Mouse (Mus musculus) liver, embryonic 11.5 days (tissue): ENCODE measurements around the gene Car5b. TPM values are rescaled to one million over a fixed set of nuclear protein-coding genes. Genes with fewer than 3 reads are reported as not detected.

ENCODE experiments used
- ATAC-seq: fragments of 200-750 bp; cut with Nextera tagmentation; replicated peaks from 2 replicates; pipeline ENCODE4 v1.8.0; 2017; ENCODE audit warnings: moderate number of reproducible peaks, mild to moderate bottlenecking, moderate TSS enrichment, moderate library complexity; ENCODE audit not compliant: low FRiP score
- DNase-seq: peaks from one replicate; pipeline ENCODE4 v3.0.0-alpha.2; 2017; ENCODE audit warnings: low spot score
- H3K27ac ChIP-seq: fragments of 300-500 bp; sonication (generic); 2 replicates; pipeline ENCODE4 v1.5.1; 2014; ENCODE audit warnings: mild to moderate bottlenecking, low read depth, low read length, control low read depth
- H3K27me3 ChIP-seq: fragments of 300-500 bp; sonication (generic); replicated peaks from 2 replicates; pipeline ENCODE4 v1.6.1; 2014; ENCODE audit warnings: low read length, mixed read lengths; ENCODE audit not compliant: control insufficient read depth, insufficient read depth
- H3K36me3 ChIP-seq: fragments of 300-500 bp; sonication (generic); 2 replicates; pipeline ENCODE4 v1.6.1; 2014; ENCODE audit warnings: mild to moderate bottlenecking, low read length, moderate library complexity, mixed read lengths; ENCODE audit not compliant: control insufficient read depth, insufficient read depth
- H3K4me1 ChIP-seq: fragments of 300-500 bp; sonication (generic); replicated peaks from 2 replicates; pipeline ENCODE4 v1.6.1; 2014; ENCODE audit warnings: low read length, mixed read lengths; ENCODE audit not compliant: control insufficient read depth, insufficient read depth
- H3K4me2 ChIP-seq: fragments of 300-500 bp; sonication (generic); 2 replicates; pipeline ENCODE4 v1.6.1; 2014; ENCODE audit warnings: mild to moderate bottlenecking, control low read depth, moderate library complexity
- H3K4me3 ChIP-seq: fragments of 300-500 bp; sonication (generic); 2 replicates; pipeline ENCODE4 v1.5.1; 2014; ENCODE audit warnings: low read depth, low read length, control low read depth
- H3K9ac ChIP-seq: fragments of 300-500 bp; sonication (generic); 2 replicates; pipeline ENCODE4 v1.6.1; 2014; ENCODE audit warnings: low read depth, low read length, control low read depth
- H3K9me3 ChIP-seq: fragments of 300-500 bp; sonication (generic); 2 replicates; pipeline ENCODE4 v1.6.1; 2016; ENCODE audit warnings: low read length, inconsistent platforms, mixed read lengths; ENCODE audit not compliant: control insufficient read depth
- WGBS: fragments of 180-500 bp; shearing (Covaris S2); extraction: QIAGEN DNeasy Blood & Tissue Kit; methylation state at CpG from one replicate; pipeline ENCODE4 v1.1.7; 2014; 5-methylcytosine and 5-hydroxymethylcytosine counted together
- polyA plus RNA-seq: library from polyadenylated mRNA; unstranded; fragments of >200 nt; fragmentation: Nextera tagmentation; extraction: Ambion mirVana; gene quantifications from 2 replicates; pipeline ENCODE4 v1.2.1, GENCODE M21; 2014

Gene Car5b
- polyA plus RNA-seq, 1 experiment from 2014 or later, result 0.32 TPM

- 100% methylated on average over 1 of the region's 1 CpGs for WGBS
- H3K27ac ChIP-seq, result no peak overlapping the region
- DNase-seq (no peak), ATAC-seq (no peak)
- H3K9me3 ChIP-seq, result no peaks in the 10 kb centered on the region
- no peaks in the 10 kb centered on the region for H3K36me3 ChIP-seq
- no peak overlapping the region for H3K4me3 ChIP-seq
- H3K9ac ChIP-seq, result no peak overlapping the region
- H3K4me2 ChIP-seq, result no peak overlapping the region
- H3K27me3 ChIP-seq, result no peaks in the 10 kb centered on the region
- H3K4me1 ChIP-seq, result no peaks in the 10 kb centered on the region
These were observed 27.9 kb downstream of the Car5b start for GRCm38 (mm10) chrX:163999848-164000247.

GRCm38 (mm10) chrX:163996754-163997153 is 31.0 kb downstream of the Car5b start:
- H3K9ac ChIP-seq, result no peak overlapping the region
- no peak overlapping the region for H3K27ac ChIP-seq
- H3K27me3 ChIP-seq, result no peaks in the 10 kb centered on the region
- H3K9me3 ChIP-seq, result no peaks in the 10 kb centered on the region
- H3K36me3 ChIP-seq, result no peaks in the 10 kb centered on the region
- no peak for DNase-seq
- no peak overlapping the region for H3K4me2 ChIP-seq
- ATAC-seq, result no peak
- H3K4me3 ChIP-seq, result no peak overlapping the region
- WGBS, result 85% methylated on average over 3 of the region's 3 CpGs
- H3K4me1 ChIP-seq, result no peaks in the 10 kb centered on the region

GRCm38 (mm10) chrX:163987718-163988374 is 40.0 kb downstream of the Car5b start:
- Histone ChIP-seq H3K27me3 (no peaks in the 10 kb centered on the region), H3K27ac (no peak overlapping the region), H3K4me1 (no peaks in the 10 kb centered on the region), H3K9ac (no peak overlapping the region), H3K9me3 (no peaks in the 10 kb centered on the region), H3K36me3 (no peaks in the 10 kb centered on the region), H3K4me3 (no peak overlapping the region), H3K4me2 (no peak overlapping the region)
- WGBS, result 66% methylated on average over 3 of the region's 3 CpGs
- DNase-seq, result no peak
- ATAC-seq, result no peak

GRCm38 (mm10) chrX:163982129-163982528 is 45.7 kb downstream of the Car5b start:
- DNase-seq, result no peak
- WGBS, result 84% methylated on average over 6 of the region's 6 CpGs
- Histone ChIP-seq H3K9ac (no peak overlapping the region), H3K27me3 (no peaks in the 10 kb centered on the region), H3K4me3 (no peak overlapping the region), H3K4me2 (no peak overlapping the region), H3K36me3 (no peaks in the 10 kb centered on the region), H3K4me1 (no peaks in the 10 kb centered on the region), H3K9me3 (no peaks in the 10 kb centered on the region), H3K27ac (no peak overlapping the region)
- ATAC-seq, result no peak

GRCm38 (mm10) chrX:163981500-163981899 is 46.3 kb downstream of the Car5b start:
- no peak for ATAC-seq
- H3K4me3 ChIP-seq, result no peak overlapping the region

GRCm38 (mm10) chrX:163981092-163981491 is 46.7 kb downstream of the Car5b start:
- ATAC-seq (no peak), DNase-seq (no peak)
- no peak overlapping the region for H3K9ac ChIP-seq
- H3K27me3 ChIP-seq, result no peaks in the 10 kb centered on the region
- no peak overlapping the region for H3K27ac ChIP-seq
- H3K4me2 ChIP-seq, result no peak overlapping the region
- H3K4me1 ChIP-seq, result no peaks in the 10 kb centered on the region
- H3K4me3 ChIP-seq, result no peak overlapping the region
- H3K9me3 ChIP-seq, result no peaks in the 10 kb centered on the region
- no peaks in the 10 kb centered on the region for H3K36me3 ChIP-seq
- 85% methylated on average over 1 of the region's 1 CpGs for WGBS

More at GRCm38 (mm10) chrX:163981500-163981899, 46.3 kb downstream of the Car5b start:
- Histone ChIP-seq H3K27ac (no peak overlapping the region), H3K9me3 (no peaks in the 10 kb centered on the region), H3K4me2 (no peak overlapping the region), H3K27me3 (no peaks in the 10 kb centered on the region), H3K36me3 (no peaks in the 10 kb centered on the region), H3K9ac (no peak overlapping the region), H3K4me1 (no peaks in the 10 kb centered on the region)
- WGBS, result 47% methylated on average over 4 of the region's 4 CpGs
- DNase-seq, result no peak

GRCm38 (mm10) chrX:163958467-163958875 is 69.3 kb downstream of the Car5b start, which contains the start of gene Zrsr2:
Gene Zrsr2 (minus strand): TSS chrX:163958661.
- no peak for DNase-seq
- Histone ChIP-seq H3K9me3 (no peaks in the 10 kb centered on the region), H3K4me1 (no peaks in the 10 kb centered on the region), H3K36me3 (no peaks in the 10 kb centered on the region; the same call in 1 of the 2 replicates), H3K9ac (peak within 1 kb of the TSS; percentile 78), H3K27ac (peak within 1 kb of the TSS; percentile 97), H3K4me3 (peak within 1 kb of the TSS; percentile 70), H3K4me2 (peak within 1 kb of the TSS; percentile 76), H3K27me3 (no peaks in the 10 kb centered on the region)
- ATAC-seq, result peak; percentile 90
- 10% methylated on average over 29 of the region's 29 CpGs for WGBS

- peak; percentile 67 for DNase-seq
- Histone ChIP-seq H3K4me2 (peak overlapping the region; percentile 76), H3K4me3 (peak overlapping the region; percentile 70), H3K4me1 (no peaks in the 10 kb centered on the region), H3K36me3 (no peaks in the 10 kb centered on the region; the same call in 1 of the 2 replicates), H3K27me3 (no peaks in the 10 kb centered on the region), H3K27ac (peak overlapping the region; percentile 97), H3K9me3 (no peaks in the 10 kb centered on the region), H3K9ac (peak overlapping the region; percentile 78)
- 16% methylated on average over 53 of the region's 67 CpGs for WGBS
- peak; percentile 92 for ATAC-seq
These were observed 69.9 kb downstream of the Car5b start for GRCm38 (mm10) chrX:163957803-163958466.
